Mouse (Mus musculus): ENCODE measurements around the gene Arhgap20. TPM values are rescaled to one million over a fixed set of nuclear protein-coding genes. Genes with fewer than 3 reads are reported as not detected.

Gene Arhgap20
- 0.29 and 0.38 TPM in 2 replicates for polyA plus RNA-seq (2014; fragmentation: Nextera tagmentation; extraction: Ambion mirVana)

- 0% methylated on average over 61 of the region's 77 CpGs for WGBS
- Histone ChIP-seq H3K9ac (ENCODE audit: low read depth, low read length) (peak within 1 kb of the TSS; percentile 46), H3K27ac (ENCODE audit: low read depth, low read length) (no peak within 1 kb of the TSS)
Measured at GRCm38 (mm10) chr9:51764921-51765416, at the start of gene Arhgap20. Gene Arhgap20 (plus strand): TSS chr9:51765337.

GRCm38 (mm10) chr9:51718793-51719192 is 46.3 kb upstream of the Arhgap20 start:
- H3K36me3 ChIP-seq (ENCODE audit: control insufficient read depth, insufficient read depth, low read length) = no peaks in the 10 kb centered on the region
- H3K4me3 ChIP-seq (ENCODE audit: low read depth, low read length) = no peak overlapping the region
- no peaks in the 10 kb centered on the region for H3K9me3 ChIP-seq (ENCODE audit: control insufficient read depth, low read length)
- no peak for DNase-seq (ENCODE audit: low spot score)
- ATAC-seq (replicated peaks; ENCODE audit: low FRiP score) = no peak
- H3K9ac ChIP-seq (ENCODE audit: low read depth, low read length) = no peak overlapping the region
- no peak overlapping the region for H3K4me2 ChIP-seq
- WGBS = 75% methylated on average over 3 of the region's 3 CpGs
- no peaks in the 10 kb centered on the region for H3K4me1 ChIP-seq (replicated peaks; ENCODE audit: control insufficient read depth, insufficient read depth, low read length)
- H3K27ac ChIP-seq (ENCODE audit: low read depth, low read length) = no peak overlapping the region
- no peaks in the 10 kb centered on the region for H3K27me3 ChIP-seq (replicated peaks; ENCODE audit: control insufficient read depth, insufficient read depth, low read length)

More at GRCm38 (mm10) chr9:51764921-51765416, at the start of gene Arhgap20:
- ATAC-seq (replicated peaks; ENCODE audit: low FRiP score) (peak; percentile 91), DNase-seq (ENCODE audit: low spot score) (peak; percentile 77)
- Histone ChIP-seq H3K27me3 (replicated peaks; ENCODE audit: control insufficient read depth, insufficient read depth, low read length) (peaks cover 56% of the 10 kb centered on the region), H3K4me1 (replicated peaks; ENCODE audit: control insufficient read depth, insufficient read depth, low read length) (peaks cover 7% of the 10 kb centered on the region), H3K4me3 (ENCODE audit: low read depth, low read length) (peak within 1 kb of the TSS; percentile 68), H3K9me3 (ENCODE audit: control insufficient read depth, low read length) (no peaks in the 10 kb centered on the region), H3K4me2 (peak within 1 kb of the TSS; percentile 97), H3K36me3 (ENCODE audit: control insufficient read depth, insufficient read depth, low read length) (no peaks in the 10 kb centered on the region)

- ATAC-seq (replicated peaks; ENCODE audit: low FRiP score) (no peak), DNase-seq (ENCODE audit: low spot score) (no peak)
- no peaks in the 10 kb centered on the region for H3K9me3 ChIP-seq (ENCODE audit: control insufficient read depth, low read length)
- no peak overlapping the region for H3K4me3 ChIP-seq (ENCODE audit: low read depth, low read length)
- whole genome bisulfite sequencing = 62% methylated on average over 6 of the region's 6 CpGs
- no peaks in the 10 kb centered on the region for H3K27me3 ChIP-seq (replicated peaks; ENCODE audit: control insufficient read depth, insufficient read depth, low read length)
- H3K4me1 ChIP-seq (replicated peaks; ENCODE audit: control insufficient read depth, insufficient read depth, low read length) = no peaks in the 10 kb centered on the region
- H3K36me3 ChIP-seq (ENCODE audit: control insufficient read depth, insufficient read depth, low read length) = no peaks in the 10 kb centered on the region
- H3K4me2 ChIP-seq = no peak overlapping the region
- no peak overlapping the region for H3K27ac ChIP-seq (ENCODE audit: low read depth, low read length)
- H3K9ac ChIP-seq (ENCODE audit: low read depth, low read length) = no peak overlapping the region
Measured at GRCm38 (mm10) chr9:51727960-51728359, 37.2 kb upstream of the Arhgap20 start.

- no peak overlapping the region for H3K4me3 ChIP-seq (ENCODE audit: low read depth, low read length)
- 61% methylated on average over 9 of the region's 9 CpGs for WGBS
- no peaks in the 10 kb centered on the region for H3K9me3 ChIP-seq (ENCODE audit: control insufficient read depth, low read length)
- no peak overlapping the region for H3K9ac ChIP-seq (ENCODE audit: low read depth, low read length)
- no peak overlapping the region for H3K4me2 ChIP-seq
- H3K27ac ChIP-seq (ENCODE audit: low read depth, low read length) = no peak overlapping the region
- DNase-seq (ENCODE audit: low spot score) = no peak
- H3K36me3 ChIP-seq (ENCODE audit: control insufficient read depth, insufficient read depth, low read length) = no peaks in the 10 kb centered on the region
- no peaks in the 10 kb centered on the region for H3K4me1 ChIP-seq (replicated peaks; ENCODE audit: control insufficient read depth, insufficient read depth, low read length)
- no peaks in the 10 kb centered on the region for H3K27me3 ChIP-seq (replicated peaks; ENCODE audit: control insufficient read depth, insufficient read depth, low read length)
- ATAC-seq (replicated peaks; ENCODE audit: low FRiP score) = no peak
Measured at GRCm38 (mm10) chr9:51735180-51736034, 29.7 kb upstream of the Arhgap20 start.

- H3K4me1 ChIP-seq (replicated peaks; ENCODE audit: control insufficient read depth, insufficient read depth, low read length) = no peaks in the 10 kb centered on the region
- no peak overlapping the region for H3K4me2 ChIP-seq
- H3K27ac ChIP-seq (ENCODE audit: low read depth, low read length) = no peak overlapping the region
- DNase-seq (ENCODE audit: low spot score) = no peak
- WGBS = 74% methylated on average over 5 of the region's 5 CpGs
- no peaks in the 10 kb centered on the region for H3K36me3 ChIP-seq (ENCODE audit: control insufficient read depth, insufficient read depth, low read length)
- no peaks in the 10 kb centered on the region for H3K9me3 ChIP-seq (ENCODE audit: control insufficient read depth, low read length)
- H3K27me3 ChIP-seq (replicated peaks; ENCODE audit: control insufficient read depth, insufficient read depth, low read length) = no peaks in the 10 kb centered on the region
- ATAC-seq (replicated peaks; ENCODE audit: low FRiP score) = no peak
- H3K4me3 ChIP-seq (ENCODE audit: low read depth, low read length) = no peak overlapping the region
- no peak overlapping the region for H3K9ac ChIP-seq (ENCODE audit: low read depth, low read length)
Measured at GRCm38 (mm10) chr9:51736750-51737368, 28.3 kb upstream of the Arhgap20 start.

GRCm38 (mm10) chr9:51738349-51738748 is 26.8 kb upstream of the Arhgap20 start:
- H3K9me3 ChIP-seq (ENCODE audit: control insufficient read depth, low read length) = no peaks in the 10 kb centered on the region
- H3K4me3 ChIP-seq (ENCODE audit: low read depth, low read length) = no peak overlapping the region
- H3K4me1 ChIP-seq (replicated peaks; ENCODE audit: control insufficient read depth, insufficient read depth, low read length) = no peaks in the 10 kb centered on the region
- 78% methylated on average over 9 of the region's 9 CpGs for WGBS
- ATAC-seq (replicated peaks; ENCODE audit: low FRiP score) (no peak), DNase-seq (ENCODE audit: low spot score) (no peak)
- no peak overlapping the region for H3K4me2 ChIP-seq
- no peak overlapping the region for H3K27ac ChIP-seq (ENCODE audit: low read depth, low read length)
- H3K36me3 ChIP-seq (ENCODE audit: control insufficient read depth, insufficient read depth, low read length) = no peaks in the 10 kb centered on the region
- no peak overlapping the region for H3K9ac ChIP-seq (ENCODE audit: low read depth, low read length)
- no peaks in the 10 kb centered on the region for H3K27me3 ChIP-seq (replicated peaks; ENCODE audit: control insufficient read depth, insufficient read depth, low read length)

GRCm38 (mm10) chr9:51739826-51740225 is 25.3 kb upstream of the Arhgap20 start:
- no peak overlapping the region for H3K27ac ChIP-seq (ENCODE audit: low read depth, low read length)
- DNase-seq (ENCODE audit: low spot score) (no peak), ATAC-seq (replicated peaks; ENCODE audit: low FRiP score) (no peak)
- WGBS = 85% methylated on average over 4 of the region's 4 CpGs
- H3K9ac ChIP-seq (ENCODE audit: low read depth, low read length) = no peak overlapping the region
- no peaks in the 10 kb centered on the region for H3K36me3 ChIP-seq (ENCODE audit: control insufficient read depth, insufficient read depth, low read length)
- H3K4me3 ChIP-seq (ENCODE audit: low read depth, low read length) = no peak overlapping the region
- no peaks in the 10 kb centered on the region for H3K9me3 ChIP-seq (ENCODE audit: control insufficient read depth, low read length)
- no peak overlapping the region for H3K4me2 ChIP-seq
- H3K4me1 ChIP-seq (replicated peaks; ENCODE audit: control insufficient read depth, insufficient read depth, low read length) = no peaks in the 10 kb centered on the region
- H3K27me3 ChIP-seq (replicated peaks; ENCODE audit: control insufficient read depth, insufficient read depth, low read length) = no peaks in the 10 kb centered on the region

GRCm38 (mm10) chr9:51750144-51750543 is 15.0 kb upstream of the Arhgap20 start:
- no peak for DNase-seq (ENCODE audit: low spot score)
- ATAC-seq (replicated peaks; ENCODE audit: low FRiP score) = no peak
- Histone ChIP-seq H3K27me3 (replicated peaks; ENCODE audit: control insufficient read depth, insufficient read depth, low read length) (no peaks in the 10 kb centered on the region), H3K9me3 (ENCODE audit: control insufficient read depth, low read length) (no peaks in the 10 kb centered on the region), H3K27ac (ENCODE audit: low read depth, low read length) (no peak overlapping the region), H3K36me3 (ENCODE audit: control insufficient read depth, insufficient read depth, low read length) (no peaks in the 10 kb centered on the region), H3K9ac (ENCODE audit: low read depth, low read length) (no peak overlapping the region), H3K4me2 (no peak overlapping the region), H3K4me1 (replicated peaks; ENCODE audit: control insufficient read depth, insufficient read depth, low read length) (no peaks in the 10 kb centered on the region), H3K4me3 (ENCODE audit: low read depth, low read length) (no peak overlapping the region)
- 73% methylated on average over 4 of the region's 4 CpGs for WGBS
